Mouse (Mus musculus) thymus, adult 2 months (tissue): ENCODE measurements around the gene Strada.

Source experiments
- CTCF ChIP-seq: fragments of 200-500 bp; IDR thresholded peaks from 2 replicates; pipeline ENCODE4 v1.5.1; 2012; ENCODE audit warnings: mild to moderate bottlenecking, control low read depth, low read length, moderate library complexity, borderline replicate concordance; ENCODE audit not compliant: control insufficient read depth, poor library complexity, insufficient read depth; ENCODE audit errors: extremely low read depth
- POLR2A ChIP-seq: fragments of 200-500 bp; IDR thresholded peaks from 2 replicates; pipeline ENCODE4 v1.6.1; 2012; ENCODE audit warnings: mild to moderate bottlenecking, low read length, control low read depth, moderate library complexity; ENCODE audit not compliant: control insufficient read depth, poor library complexity, insufficient read depth; ENCODE audit errors: extremely low read depth

GRCm38 (mm10) chr11:106170807-106171206 lies 31.2 kb downstream of the Strada start:
- TF ChIP-seq POLR2A = no peak
- no peak for TF ChIP-seq CTCF
